Mouse (Mus musculus) G1E (cell line): ENCODE measurements around the gene Zgpat.

Experiments
- CTCF ChIP-seq: IDR thresholded peaks from 2 replicates; pipeline ENCODE4 v1.5.1; 2012; ENCODE audit warnings: low read depth, low read length, inconsistent platforms, mixed read lengths
- GATA1 ChIP-seq: IDR thresholded peaks from 2 replicates; pipeline ENCODE4 v1.6.1; 2012; ENCODE audit warnings: borderline replicate concordance, low read length, inconsistent platforms, mixed read lengths
- TAL1 ChIP-seq: conservative IDR thresholded peaks from 2 replicates; pipeline ENCODE4 v1.6.1; 2012; ENCODE audit warnings: low read depth, low read length, inconsistent platforms, mixed read lengths

DNA sequence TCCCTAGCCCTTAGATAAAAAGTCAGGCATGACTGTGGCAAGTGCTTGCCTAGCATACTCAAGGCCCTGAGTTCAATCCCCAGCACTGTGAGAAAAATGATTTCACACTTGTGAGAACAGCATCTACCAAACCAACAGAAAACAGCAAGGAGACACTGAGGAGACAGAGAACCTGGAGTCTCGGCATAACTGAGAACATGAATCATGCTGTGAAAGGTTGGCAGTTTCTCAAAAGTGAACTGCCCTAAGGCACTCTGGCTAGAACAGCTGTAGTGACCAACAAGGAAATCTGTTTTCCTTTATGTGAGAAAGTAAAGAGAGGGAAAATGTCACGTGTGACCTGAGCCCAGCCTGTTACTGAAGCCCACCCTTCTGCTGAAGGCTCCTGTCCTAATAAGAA is 48.4 kb downstream of the Zgpat start:
- no peak for TF ChIP-seq CTCF
- TF ChIP-seq TAL1, result no peak
- no peak for TF ChIP-seq GATA1
